Mouse (Mus musculus): ENCODE data around the gene Hist1h2bn.
"Not testable (repeated sequence)": the region's sequence is repeated elsewhere in the genome, so short reads cannot be mapped to it uniquely, and the experiment has no call there.

GRCm38 (mm10) chr13:21753524-21754285 lies at the start of gene Hist1h2bn, which contains the start of gene Hist1h2ak:
- not testable (repeated sequence) for TF ChIP-seq CTCF (IDR thresholded peaks at IDR 0.05; ENCODE audit: borderline replicate concordance, insufficient read depth, low read length)
- peak; percentile 77; the same call in 1 of the 2 replicates for TF ChIP-seq POLR2A (IDR thresholded peaks at IDR 0.05; ENCODE audit: low read depth, low read length)

All from embryonic fibroblast, embryonic 13.5 days (primary cell).